Mouse (Mus musculus): ENCODE measurements at regions not wholly inside any gene's neighbourhood (a gene's known extent, or its start where the extent isn't known, plus 50 kb on each side); places are given as distances from the start of the nearest gene placed in this dataset.
A peak's percentile ranks its signal among the peaks of the same experiment; 100 is the strongest.

GRCm38 (mm10) chr8:34542361-34543038, 431.0 kb upstream of the Gm10131 start:
- no peak for DNase-seq

- peak; percentile 30 for DNase-seq
Observed at GRCm38 (mm10) chr8:34539232-34539631, 427.7 kb upstream of the Gm10131 start.

GRCm38 (mm10) chr8:34535434-34535833, 423.9 kb upstream of the Gm10131 start:
- no peak for DNase-seq

GRCm38 (mm10) chr8:34533421-34533820, 421.9 kb upstream of the Gm10131 start:
- DNase-seq: peak; percentile 10

GRCm38 (mm10) chr8:34530896-34531679, 419.6 kb upstream of the Gm10131 start:
- DNase-seq: peak; percentile 12

GRCm38 (mm10) chr8:34530046-34530445, 418.5 kb upstream of the Gm10131 start:
- peak; percentile 9 for DNase-seq

GRCm38 (mm10) chr8:34529452-34529851, 417.9 kb upstream of the Gm10131 start:
- DNase-seq: peak; percentile 42

- no peak for DNase-seq
Observed at GRCm38 (mm10) chr8:34528213-34528612, 416.7 kb upstream of the Gm10131 start.

GRCm38 (mm10) chr8:34525231-34525630, 413.7 kb upstream of the Gm10131 start:
- no peak for DNase-seq

GRCm38 (mm10) chr8:34523849-34524248, 412.3 kb upstream of the Gm10131 start:
- no peak for DNase-seq

- DNase-seq: no peak
Observed at GRCm38 (mm10) chr8:34521316-34521715, 409.8 kb upstream of the Gm10131 start.

GRCm38 (mm10) chr8:34520664-34521063, 409.1 kb upstream of the Gm10131 start:
- DNase-seq: no peak

GRCm38 (mm10) chr8:34513459-34514090, 402.0 kb upstream of the Gm10131 start:
- no peak for DNase-seq

GRCm38 (mm10) chr8:34505829-34506555, 394.5 kb upstream of the Gm10131 start:
- DNase-seq: peak; percentile 10

GRCm38 (mm10) chr8:34505102-34505501, 393.6 kb upstream of the Gm10131 start:
- no peak for DNase-seq

GRCm38 (mm10) chr8:34502606-34503162, 391.1 kb upstream of the Gm10131 start:
- DNase-seq: no peak

GRCm38 (mm10) chr8:34499196-34499595, 387.7 kb upstream of the Gm10131 start:
- no peak for DNase-seq

- DNase-seq: no peak
Observed at GRCm38 (mm10) chr8:34496751-34497150, 385.2 kb upstream of the Gm10131 start.

GRCm38 (mm10) chr8:34495974-34496373, 384.4 kb upstream of the Gm10131 start:
- DNase-seq: peak; percentile 37

- DNase-seq: no peak
Observed at GRCm38 (mm10) chr8:34488746-34489400, 377.3 kb upstream of the Gm10131 start.

GRCm38 (mm10) chr8:34486433-34487096, 375.0 kb upstream of the Gm10131 start:
- DNase-seq: no peak

GRCm38 (mm10) chr8:34485905-34486304, 374.4 kb upstream of the Gm10131 start:
- no peak for DNase-seq
